Mouse (Mus musculus): Measurements from ENCODE around the gene Fam149a.

- TF ChIP-seq POLR2A (IDR thresholded peaks at IDR 0.05; ENCODE audit: insufficient read depth, low read depth, low read length): no peak
- no peak for TF ChIP-seq CTCF (IDR thresholded peaks at IDR 0.05; ENCODE audit: insufficient read depth, low read depth, low read length)
Observed at GRCm38 (mm10) chr8:45321365-45321764, 60.7 kb downstream of the Fam149a start.

Measured in olfactory bulb, adult 2 months (tissue).